Mouse (Mus musculus) kidney, postnatal 36 days (tissue): ENCODE measurements around the gene Hemgn.
A peak's percentile ranks its signal among the peaks of the same experiment; 100 is the strongest.

ENCODE experiments used
- DNase-seq, 2 experiments: peaks; one replicate each; pipeline ENCODE4 v3.0.0; 2021 to 2022; ENCODE audit warnings: mixed read lengths in 2 of 2

Gene Hemgn

GRCm38 (mm10) chr4:46356351-46357133, 56.8 kb downstream of the Hemgn start:
- DNase-seq, result peak; percentile 30 to 79

- no peak for DNase-seq
Measured at GRCm38 (mm10) chr4:46353045-46353444, 60.3 kb downstream of the Hemgn start.

GRCm38 (mm10) chr4:46349530-46349929, 63.8 kb downstream of the Hemgn start:
- no peak for DNase-seq

GRCm38 (mm10) chr4:46348897-46349296, 64.4 kb downstream of the Hemgn start:
- DNase-seq, result no peak

- DNase-seq, result no peak
Measured at GRCm38 (mm10) chr4:46347580-46348515, 65.5 kb downstream of the Hemgn start.

GRCm38 (mm10) chr4:46347141-46347540, 66.2 kb downstream of the Hemgn start:
- no peak for DNase-seq

GRCm38 (mm10) chr4:46346221-46346620, 67.1 kb downstream of the Hemgn start:
- DNase-seq, result no peak

- no peak for DNase-seq
Measured at GRCm38 (mm10) chr4:46345773-46346100, 67.6 kb downstream of the Hemgn start.

- DNase-seq, result peak in 1 of 2 experiments; percentile 6
Measured at GRCm38 (mm10) chr4:46345056-46345772, 68.1 kb downstream of the Hemgn start.

- DNase-seq, result peak in 1 of 2 experiments; percentile 35
Measured at GRCm38 (mm10) chr4:46344288-46344687, 69.0 kb downstream of the Hemgn start.
